Mouse (Mus musculus) neural tube, embryonic 13.5 days (tissue): ENCODE data around the gene Lonrf3. TPM values are rescaled to one million over a fixed set of nuclear protein-coding genes. Genes with fewer than 3 reads are reported as not detected.

Experiments
- ATAC-seq: fragments of 200-750 bp; cut with Nextera tagmentation; 2 replicates; pipeline ENCODE4 v1.8.0; 2017; ENCODE audit warnings: low read depth, mild to moderate bottlenecking, moderate TSS enrichment, moderate library complexity
- H3K27ac ChIP-seq: fragments of 300-500 bp; sonication (generic); replicated peaks from 2 replicates; pipeline ENCODE4 v1.5.1; 2015; ENCODE audit warnings: moderate library complexity, mild to moderate bottlenecking, inconsistent platforms
- H3K27me3 ChIP-seq: fragments of 300-500 bp; sonication (generic); 2 replicates; pipeline ENCODE4 v1.6.1; 2015; ENCODE audit warnings: mild to moderate bottlenecking, inconsistent platforms
- H3K36me3 ChIP-seq: fragments of 300-500 bp; sonication (generic); 2 replicates; pipeline ENCODE4 v1.6.1; 2015; ENCODE audit warnings: mild to moderate bottlenecking, inconsistent platforms
- H3K4me1 ChIP-seq: fragments of 300-500 bp; sonication (generic); replicated peaks from 2 replicates; pipeline ENCODE4 v1.6.1; 2015; ENCODE audit warnings: inconsistent platforms
- H3K4me2 ChIP-seq: fragments of 300-500 bp; sonication (generic); 2 replicates; pipeline ENCODE4 v1.6.1; 2015; ENCODE audit warnings: inconsistent platforms, mild to moderate bottlenecking, moderate library complexity
- H3K4me3 ChIP-seq: fragments of 300-500 bp; sonication (generic); 2 replicates; pipeline ENCODE4 v1.5.1; 2015; ENCODE audit warnings: mild to moderate bottlenecking, inconsistent platforms
- H3K9ac ChIP-seq: fragments of 300-500 bp; sonication (generic); 2 replicates; pipeline ENCODE4 v1.6.1; 2015; ENCODE audit warnings: moderate library complexity, mild to moderate bottlenecking, inconsistent platforms
- H3K9me3 ChIP-seq: fragments of 300-500 bp; sonication (generic); 2 replicates; pipeline ENCODE4 v1.6.1; 2016; ENCODE audit warnings: inconsistent platforms
- WGBS: fragments of 180-500 bp; shearing (Covaris S2); methylation state at CpG from one replicate; pipeline ENCODE4 v1.1.7; 2015; 5-methylcytosine and 5-hydroxymethylcytosine counted together
- microRNA-seq: library from miRNA; unstranded; fragments of <30 nt; microRNA quantifications from one replicate; pipeline ENCODE4, GENCODE M21; 2016
- polyA plus RNA-seq: library from polyadenylated mRNA; unstranded; fragments of >200 nt; fragmentation: Nextera tagmentation; extraction: Ambion mirVana; gene quantifications from 2 replicates; pipeline ENCODE4 v1.2.1, GENCODE M21; 2015

Lonrf3 gene
- polyA plus RNA-seq, 1 experiment from 2014 or later = 0.38 TPM

DNA sequence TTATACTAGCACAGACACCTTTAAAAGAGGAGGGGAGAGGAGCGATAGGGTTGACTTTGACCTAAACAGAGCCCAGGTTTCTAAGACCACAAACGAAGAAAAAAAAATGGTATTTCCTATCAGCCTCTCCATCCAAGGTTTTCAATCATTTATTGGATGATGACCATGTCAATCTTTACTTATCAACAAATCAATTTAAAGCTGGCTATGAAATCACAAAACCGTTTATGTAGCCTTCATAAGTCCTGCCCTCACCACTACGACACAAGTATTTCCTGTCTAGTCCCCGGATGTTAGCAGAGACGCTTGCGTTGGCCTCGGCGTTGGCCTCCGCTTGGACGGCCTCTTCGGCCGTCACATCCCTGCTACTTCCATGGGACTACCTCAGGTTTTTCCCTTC is 72.8 kb downstream of the Lonrf3 start, which contains the start of gene Gm6268:
Gm6268 (plus strand) TSS at position 301 of the 400 bp plus-strand sequence.
- H3K4me3 ChIP-seq = no peak within 1 kb of the TSS
- no peak within 1 kb of the TSS for H3K4me2 ChIP-seq
- H3K27me3 ChIP-seq = no peaks in the 10 kb centered on the region
- H3K27ac ChIP-seq = no peak within 1 kb of the TSS
- H3K9me3 ChIP-seq = no peaks in the 10 kb centered on the region
- H3K9ac ChIP-seq = no peak within 1 kb of the TSS
- WGBS = 92% methylated on average over 13 of the region's 13 CpGs
- ATAC-seq = no peak
- no peaks in the 10 kb centered on the region for H3K36me3 ChIP-seq
- no peaks in the 10 kb centered on the region for H3K4me1 ChIP-seq

DNA sequence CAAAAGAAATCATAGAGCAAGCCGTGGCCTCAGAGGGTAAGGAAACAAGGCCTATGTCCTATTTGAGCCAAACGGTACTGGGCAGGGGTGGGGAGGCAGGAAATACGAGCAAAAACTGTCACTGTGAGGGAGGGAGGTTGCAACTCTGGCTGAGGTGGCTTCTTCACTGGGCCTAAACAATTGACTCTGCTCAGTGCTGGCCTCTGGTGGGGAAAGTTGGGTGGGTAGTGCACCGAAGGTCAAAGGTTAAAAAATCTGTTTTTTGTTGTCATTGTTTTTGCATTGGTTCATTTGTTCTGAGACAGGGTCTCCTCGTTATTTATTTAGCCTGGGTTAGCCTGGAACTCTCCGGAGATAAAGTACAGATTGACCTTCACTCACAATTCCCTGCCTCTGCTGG is 74.2 kb downstream of the Lonrf3 start:
- Histone ChIP-seq H3K36me3 (no peaks in the 10 kb centered on the region), H3K9ac (no peak overlapping the region), H3K4me2 (no peak overlapping the region), H3K4me3 (no peak overlapping the region), H3K9me3 (no peaks in the 10 kb centered on the region), H3K4me1 (no peaks in the 10 kb centered on the region), H3K27me3 (no peaks in the 10 kb centered on the region), H3K27ac (no peak overlapping the region)
- ATAC-seq = no peak
- 64% methylated on average over 6 of the region's 6 CpGs for WGBS

Small RNAs within 50 kb of the gene (microRNA-seq; reads per million reads assigned to microRNA genes)
- gene Gm44485 = not detected

Other genes starting within 250 kb of the Lonrf3 start
- gene Il13ra1, start 216.2 kb upstream of the Lonrf3 start, polyA plus RNA-seq = 4.4 and 6.0 TPM in 2 replicates
- 102 and 104 TPM in 2 replicates for gene Zcchc12, start 132.4 kb upstream of the Lonrf3 start, polyA plus RNA-seq
- not detected in 2 replicates for gene Gm6268, start 72.9 kb downstream of the Lonrf3 start, polyA plus RNA-seq
- not detected in 2 replicates for gene Gm14569, start 163.5 kb downstream of the Lonrf3 start, polyA plus RNA-seq